Mouse (Mus musculus) liver (tissue): Measurements from ENCODE around the gene Arid5b.

Experiments used
- DNase-seq: peaks from one replicate; pipeline ENCODE4 v3.0.0-alpha.2; 2020; ENCODE audit warnings: mixed read lengths

The Arid5b gene

GRCm38 (mm10) chr10:68231385-68232182, 47.0 kb downstream of the Arid5b start:
- DNase-seq = no peak

GRCm38 (mm10) chr10:68230653-68231384, 47.7 kb downstream of the Arid5b start:
- no peak for DNase-seq

GRCm38 (mm10) chr10:68229640-68230565, 48.6 kb downstream of the Arid5b start:
- DNase-seq = no peak

- no peak for DNase-seq
Observed at GRCm38 (mm10) chr10:68222676-68223075, 55.9 kb downstream of the Arid5b start.

GRCm38 (mm10) chr10:68222012-68222411, 56.5 kb downstream of the Arid5b start:
- DNase-seq = no peak

- DNase-seq = no peak
Observed at GRCm38 (mm10) chr10:68219327-68219726, 59.2 kb downstream of the Arid5b start.

- DNase-seq = no peak
Observed at GRCm38 (mm10) chr10:68218678-68219077, 59.9 kb downstream of the Arid5b start.

GRCm38 (mm10) chr10:68214809-68215468, 63.6 kb downstream of the Arid5b start:
- no peak for DNase-seq

GRCm38 (mm10) chr10:68212061-68212915, 66.3 kb downstream of the Arid5b start:
- peak; percentile 12 for DNase-seq

- no peak for DNase-seq
Observed at GRCm38 (mm10) chr10:68211514-68211913, 67.0 kb downstream of the Arid5b start.

- DNase-seq = no peak
Observed at GRCm38 (mm10) chr10:68210025-68210642, 68.4 kb downstream of the Arid5b start.

GRCm38 (mm10) chr10:68208670-68209065, 69.9 kb downstream of the Arid5b start:
- no peak for DNase-seq

- peak; percentile 43 for DNase-seq
Observed at GRCm38 (mm10) chr10:68207803-68208669, 70.5 kb downstream of the Arid5b start.

GRCm38 (mm10) chr10:68204391-68204790, 74.1 kb downstream of the Arid5b start:
- no peak for DNase-seq

GRCm38 (mm10) chr10:68203860-68204259, 74.7 kb downstream of the Arid5b start:
- DNase-seq = no peak

GRCm38 (mm10) chr10:68203322-68203721, 75.2 kb downstream of the Arid5b start:
- DNase-seq = no peak

GRCm38 (mm10) chr10:68199440-68199839, 79.1 kb downstream of the Arid5b start:
- no peak for DNase-seq

GRCm38 (mm10) chr10:68196324-68196723, 82.2 kb downstream of the Arid5b start:
- DNase-seq = no peak

GRCm38 (mm10) chr10:68193561-68193960, 85.0 kb downstream of the Arid5b start:
- DNase-seq = no peak

- no peak for DNase-seq
Observed at GRCm38 (mm10) chr10:68192824-68193255, 85.7 kb downstream of the Arid5b start.
